Mouse (Mus musculus): ENCODE results near the gene Pdzd2.

Pdzd2 gene

GRCm38 (mm10) chr15:12518370-12518973, 221.3 kb downstream of the Pdzd2 start:
- DNase-seq: no peak

- no peak for DNase-seq
Observed at GRCm38 (mm10) chr15:12517314-12517813, 222.4 kb downstream of the Pdzd2 start.

- no peak for DNase-seq
Observed at GRCm38 (mm10) chr15:12515272-12515844, 224.4 kb downstream of the Pdzd2 start.

GRCm38 (mm10) chr15:12513526-12513925, 226.2 kb downstream of the Pdzd2 start:
- no peak for DNase-seq

GRCm38 (mm10) chr15:12508765-12509377, 230.9 kb downstream of the Pdzd2 start:
- no peak for DNase-seq

GRCm38 (mm10) chr15:12507523-12507922, 232.2 kb downstream of the Pdzd2 start:
- DNase-seq: no peak

- DNase-seq: no peak
Observed at GRCm38 (mm10) chr15:12506514-12506913, 233.2 kb downstream of the Pdzd2 start.

- DNase-seq: no peak
Observed at GRCm38 (mm10) chr15:12506085-12506484, 233.6 kb downstream of the Pdzd2 start.

GRCm38 (mm10) chr15:12505556-12505955, 234.2 kb downstream of the Pdzd2 start:
- no peak for DNase-seq

GRCm38 (mm10) chr15:12503907-12504306, 235.8 kb downstream of the Pdzd2 start:
- no peak for DNase-seq

GRCm38 (mm10) chr15:12501924-12502548, 237.7 kb downstream of the Pdzd2 start:
- no peak for DNase-seq

- DNase-seq: no peak
Observed at GRCm38 (mm10) chr15:12500674-12501073, 239.1 kb downstream of the Pdzd2 start.

GRCm38 (mm10) chr15:12494084-12494483, 245.6 kb downstream of the Pdzd2 start:
- DNase-seq: no peak

- DNase-seq: peak; percentile 14
Observed at GRCm38 (mm10) chr15:12493258-12493657, 246.5 kb downstream of the Pdzd2 start.

GRCm38 (mm10) chr15:12490969-12491368, 248.8 kb downstream of the Pdzd2 start:
- DNase-seq: no peak

GRCm38 (mm10) chr15:12490527-12490926, 249.2 kb downstream of the Pdzd2 start:
- DNase-seq: no peak

GRCm38 (mm10) chr15:12488316-12488715, 251.4 kb downstream of the Pdzd2 start:
- no peak for DNase-seq

GRCm38 (mm10) chr15:12481261-12481660, 258.5 kb downstream of the Pdzd2 start:
- no peak for DNase-seq

- no peak for DNase-seq
Observed at GRCm38 (mm10) chr15:12480369-12480768, 259.4 kb downstream of the Pdzd2 start.

GRCm38 (mm10) chr15:12479326-12479725, 260.4 kb downstream of the Pdzd2 start:
- no peak for DNase-seq

GRCm38 (mm10) chr15:12473596-12473995, 266.1 kb downstream of the Pdzd2 start:
- DNase-seq: no peak

GRCm38 (mm10) chr15:12472646-12473045, 267.1 kb downstream of the Pdzd2 start:
- no peak for DNase-seq

GRCm38 (mm10) chr15:12470900-12471838, 268.6 kb downstream of the Pdzd2 start:
- DNase-seq: no peak
